Mouse (Mus musculus) cerebellum, adult 9-10 months (tissue): Measurements from ENCODE around the gene Prune1.
A peak's percentile ranks its signal among the peaks of the same experiment; 100 is the strongest.

Experiments
- DNase-seq: peaks from one replicate; pipeline ENCODE4 v3.0.0; 2022

Gene Prune1

GRCm38 (mm10) chr3:95281216-95282126 lies at the start of gene Prune1, which contains the start of gene Mindy1:
TSS of gene Prune1 (minus strand) at chr3:95282076.
TSS of gene Mindy1 (plus strand) at chr3:95281345.
- DNase-seq: peak; percentile 99

GRCm38 (mm10) chr3:95331528-95331927 lies 49.7 kb upstream of the Prune1 start:
- DNase-seq: no peak

GRCm38 (mm10) chr3:95328803-95329404 lies 47.0 kb upstream of the Prune1 start:
- no peak for DNase-seq

- no peak for DNase-seq
Measured at GRCm38 (mm10) chr3:95324454-95325144, 42.7 kb upstream of the Prune1 start.

GRCm38 (mm10) chr3:95323429-95323828 lies 41.6 kb upstream of the Prune1 start:
- DNase-seq: no peak

- no peak for DNase-seq
Measured at GRCm38 (mm10) chr3:95319701-95320625, 38.1 kb upstream of the Prune1 start.

GRCm38 (mm10) chr3:95319110-95319509 lies 37.2 kb upstream of the Prune1 start:
- no peak for DNase-seq

- DNase-seq: no peak
Measured at GRCm38 (mm10) chr3:95318548-95318947, 36.7 kb upstream of the Prune1 start.

GRCm38 (mm10) chr3:95317414-95318080 lies 35.7 kb upstream of the Prune1 start:
- DNase-seq: peak; percentile 57

GRCm38 (mm10) chr3:95315844-95316550 lies 34.1 kb upstream of the Prune1 start:
- DNase-seq: no peak

- no peak for DNase-seq
Measured at GRCm38 (mm10) chr3:95315094-95315843, 33.4 kb upstream of the Prune1 start.

GRCm38 (mm10) chr3:95314486-95315093 lies 32.7 kb upstream of the Prune1 start, which contains the start of gene Cers2:
TSS of gene Cers2 (plus strand) at chr3:95314791.
- DNase-seq: no peak

- no peak for DNase-seq
Measured at GRCm38 (mm10) chr3:95314075-95314474, 32.2 kb upstream of the Prune1 start.

- no peak for DNase-seq
Measured at GRCm38 (mm10) chr3:95313476-95313875, 31.6 kb upstream of the Prune1 start.

GRCm38 (mm10) chr3:95312623-95313022 lies 30.7 kb upstream of the Prune1 start:
- no peak for DNase-seq

GRCm38 (mm10) chr3:95310968-95311882 lies 29.3 kb upstream of the Prune1 start:
- DNase-seq: peak; percentile 87

GRCm38 (mm10) chr3:95310496-95310895 lies 28.6 kb upstream of the Prune1 start:
- no peak for DNase-seq

GRCm38 (mm10) chr3:95307100-95307499 lies 25.2 kb upstream of the Prune1 start, which contains the start of gene Anxa9:
TSS of gene Anxa9 (minus strand) at chr3:95307176.
- no peak for DNase-seq

GRCm38 (mm10) chr3:95306244-95306643 lies 24.4 kb upstream of the Prune1 start:
- DNase-seq: no peak
